Mouse (Mus musculus): ENCODE data around the gene Cfap74. TPM values are rescaled to one million over a fixed set of nuclear protein-coding genes. Genes with fewer than 3 reads are reported as not detected.
A peak's percentile ranks its signal among the peaks of the same experiment; 100 is the strongest.

The Cfap74 gene
- total RNA-seq, 2 experiments from 2014 or later: 12.7 to 13.7 TPM

- intact Hi-C loops (cut with DNase I): no loop called here
Observed at GRCm38 (mm10) chr4:155488232-155489025, 79.4 kb downstream of the Cfap74 start.

GRCm38 (mm10) chr4:155489101-155489970 lies 80.3 kb downstream of the Cfap74 start:
- no peak for DNase-seq (ENCODE audit: low spot score in 2 of 2)
- intact Hi-C loops (cut with DNase I): no loop called here

More at GRCm38 (mm10) chr4:155488232-155489025, 79.4 kb downstream of the Cfap74 start:
- DNase-seq (ENCODE audit: low spot score in 2 of 2): peak in 1 of 2 experiments; percentile 54

GRCm38 (mm10) chr4:155490456-155490855 lies 81.5 kb downstream of the Cfap74 start:
- intact Hi-C loops (cut with DNase I): loop anchor here (5.0 kb wide), 1 partner anchor 72 kb away; the partner anchor contains the start of gene Nadk
- DNase-seq (ENCODE audit: low spot score in 2 of 2): no peak

GRCm38 (mm10) chr4:155490990-155491504 lies 82.1 kb downstream of the Cfap74 start, which contains the start of gene Gnb1:
Gene Gnb1 (plus strand): TSS chr4:155491361.
- intact Hi-C loops (cut with DNase I): loop anchor here (5.0 kb wide), 1 partner anchor 71 kb away; the partner anchor contains the start of gene Nadk
- peak; percentile 92 to 93 for DNase-seq (ENCODE audit: low spot score in 2 of 2)

GRCm38 (mm10) chr4:155491529-155492130 lies 82.6 kb downstream of the Cfap74 start:
- no peak for DNase-seq (ENCODE audit: low spot score in 2 of 2)
- intact Hi-C loops (cut with DNase I): loop anchor here (5.0 kb wide), 1 partner anchor 71 kb away; the partner anchor contains the start of gene Nadk

- peak; percentile 36 to 68 for DNase-seq (ENCODE audit: low spot score in 2 of 2)
- intact Hi-C loops (cut with DNase I): loop anchor here (5.0 kb wide), 1 partner anchor 70 kb away; the partner anchor contains the start of gene Nadk
Observed at GRCm38 (mm10) chr4:155492131-155492633, 83.2 kb downstream of the Cfap74 start.

- DNase-seq (ENCODE audit: low spot score in 2 of 2): no peak
- intact Hi-C loops (cut with DNase I): loop anchor here (5.0 kb wide), 1 partner anchor 67 kb away; the partner anchor contains the start of gene Nadk
Observed at GRCm38 (mm10) chr4:155494891-155495290, 85.9 kb downstream of the Cfap74 start.

- intact Hi-C loops (cut with DNase I): no loop called here
Observed at GRCm38 (mm10) chr4:155497963-155498362, 89.0 kb downstream of the Cfap74 start.

GRCm38 (mm10) chr4:155501126-155501525 lies 92.1 kb downstream of the Cfap74 start:
- intact Hi-C loops (cut with DNase I): no loop called here
- DNase-seq (ENCODE audit: low spot score in 2 of 2): no peak

More at GRCm38 (mm10) chr4:155497963-155498362, 89.0 kb downstream of the Cfap74 start:
- no peak for DNase-seq (ENCODE audit: low spot score in 2 of 2)

GRCm38 (mm10) chr4:155505067-155505466 lies 96.1 kb downstream of the Cfap74 start:
- DNase-seq (ENCODE audit: low spot score in 2 of 2): no peak
- intact Hi-C loops (cut with DNase I): no loop called here

- intact Hi-C loops (cut with DNase I): no loop called here
- no peak for DNase-seq (ENCODE audit: low spot score in 2 of 2)
Observed at GRCm38 (mm10) chr4:155505671-155506295, 96.8 kb downstream of the Cfap74 start.

- intact Hi-C loops (cut with DNase I): no loop called here
Observed at GRCm38 (mm10) chr4:155508614-155509013, 99.6 kb downstream of the Cfap74 start.

GRCm38 (mm10) chr4:155510981-155511380 lies 102.0 kb downstream of the Cfap74 start:
- intact Hi-C loops (cut with DNase I): no loop called here
- DNase-seq (ENCODE audit: low spot score in 2 of 2): no peak

More at GRCm38 (mm10) chr4:155508614-155509013, 99.6 kb downstream of the Cfap74 start:
- DNase-seq (ENCODE audit: low spot score in 2 of 2): no peak

GRCm38 (mm10) chr4:155514810-155515209 lies 105.8 kb downstream of the Cfap74 start:
- no peak for DNase-seq (ENCODE audit: low spot score in 2 of 2)
- intact Hi-C loops (cut with DNase I): no loop called here

Other genes with a start within 250 kb of the Cfap74 start
- gene Ski, start 186.6 kb upstream of the Cfap74 start, total RNA-seq (2021): 100 to 1,000 TPM; 111 to 112 TPM
- 10 to 100 TPM; 24.2 to 27.3 TPM for gene Faap20, start 159.4 kb upstream of the Cfap74 start, total RNA-seq (2021)
- 100 to 1,000 TPM; 218 to 220 TPM for gene Prkcz, start 47.8 kb upstream of the Cfap74 start, total RNA-seq (2021)
- gene Gabrd, start 11.1 kb upstream of the Cfap74 start, total RNA-seq (2021): 10 to 100 TPM; 73.4 to 78.2 TPM
- 1 to 10 TPM; 1.5 TPM for gene Tmem52, start 59.9 kb downstream of the Cfap74 start, total RNA-seq (2021)
- gene Gnb1, start 82.2 kb downstream of the Cfap74 start, total RNA-seq (2021): 100 to 1,000 TPM; 918 to 924 TPM
- 10 to 100 TPM; 58.8 to 61.7 TPM for gene Nadk, start 153.2 kb downstream of the Cfap74 start, total RNA-seq (2021)
- gene Slc35e2, start 192.2 kb downstream of the Cfap74 start, total RNA-seq (2021): 10 to 100 TPM; 49.9 to 51.5 TPM
- gene Cdk11b, start 215.7 kb downstream of the Cfap74 start, total RNA-seq (2021): 10 to 100 TPM; 45.9 to 53.1 TPM
- gene Gm10563, start 236.2 kb downstream of the Cfap74 start, total RNA-seq (2021): not detected
- gene Mmp23, start 244.2 kb downstream of the Cfap74 start, total RNA-seq (2021): 1 to 10 TPM; 2.5 to 2.9 TPM